Mouse (Mus musculus): ENCODE results near the gene Gpatch11.

DNA sequence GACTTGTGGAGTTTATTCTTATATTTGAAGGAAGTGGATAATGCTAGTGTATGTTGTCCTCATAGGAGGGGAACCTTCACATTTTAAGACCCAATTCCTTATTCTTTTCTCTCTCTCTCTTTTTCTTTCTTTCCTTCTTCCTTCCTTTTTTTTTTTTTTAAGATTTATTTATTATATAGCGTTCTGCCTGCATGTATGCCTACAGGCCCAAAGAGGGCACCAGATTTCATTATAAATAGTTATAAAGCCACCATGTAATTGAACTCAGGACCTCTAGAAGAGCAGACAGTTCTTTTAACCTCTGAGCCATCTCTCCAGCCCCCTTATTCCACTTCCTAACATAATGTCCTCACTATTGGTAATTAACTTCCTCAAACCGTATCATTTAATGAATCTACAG lies 689 bp downstream of the Gpatch11 start:
- no peak for TF ChIP-seq CTCF (IDR thresholded peaks at IDR 0.05; ENCODE audit: borderline replicate concordance, control insufficient read depth, extremely low read depth, insufficient read depth, low read length, poor library complexity)
- no peak for TF ChIP-seq POLR2A (IDR thresholded peaks at IDR 0.05; ENCODE audit: control insufficient read depth, extremely low read depth, insufficient read depth, low read length, poor library complexity)
